Mouse (Mus musculus): ENCODE data around the gene Mt1.

GRCm38 (mm10) chr8:94182055-94182929 is 3.4 kb downstream of the Mt1 start:
- TF ChIP-seq POLR2A (IDR thresholded peaks at IDR 0.05; ENCODE audit: borderline replicate concordance, low read depth, low read length) (no peak), CTCF (IDR thresholded peaks at IDR 0.05; ENCODE audit: low read depth, low read length) (no peak)

Data from bone marrow macrophage, adult 2 months (primary cell).